Mouse (Mus musculus) midbrain, embryonic 14.5 days (tissue): ENCODE results near the gene Kdm2b. TPM values are rescaled to one million over a fixed set of nuclear protein-coding genes. Genes with fewer than 3 reads are reported as not detected.

Source experiments
- ATAC-seq: fragments of 200-750 bp; cut with Nextera tagmentation; 2 replicates; pipeline ENCODE4 v1.8.0; 2017; ENCODE audit warnings: moderate number of reproducible peaks, moderate library complexity; ENCODE audit not compliant: low FRiP score, low TSS enrichment
- DNase-seq: peaks from one replicate; pipeline ENCODE4 v3.0.0-alpha.2; 2015
- H3K27ac ChIP-seq: fragments of 300-500 bp; sonication (generic); replicated peaks from 2 replicates; pipeline ENCODE4 v1.5.1; 2014; ENCODE audit warnings: mild to moderate bottlenecking, low read depth, low read length, moderate library complexity
- H3K27me3 ChIP-seq: fragments of 300-500 bp; sonication (generic); 2 replicates; pipeline ENCODE4 v1.6.1; 2014; ENCODE audit warnings: low read length, control low read depth, mixed read lengths; ENCODE audit not compliant: control insufficient read depth, insufficient read depth
- H3K36me3 ChIP-seq: fragments of 300-500 bp; sonication (generic); 2 replicates; pipeline ENCODE4 v1.6.1; 2014; ENCODE audit warnings: low read length, control low read depth; ENCODE audit not compliant: control insufficient read depth, insufficient read depth
- H3K4me1 ChIP-seq: fragments of 300-500 bp; sonication (generic); 2 replicates; pipeline ENCODE4 v1.6.1; 2014; ENCODE audit warnings: mild to moderate bottlenecking, antibody characterized with exemption, low read length, control low read depth; ENCODE audit not compliant: control insufficient read depth, insufficient read depth
- H3K4me2 ChIP-seq: fragments of 300-500 bp; sonication (generic); 2 replicates; pipeline ENCODE4 v1.6.1; 2014; ENCODE audit warnings: mild to moderate bottlenecking, low read length, moderate library complexity
- H3K4me3 ChIP-seq: fragments of 300-500 bp; sonication (generic); replicated peaks from 2 replicates; pipeline ENCODE4 v1.5.1; 2014; ENCODE audit warnings: low read depth, low read length
- H3K9ac ChIP-seq: fragments of 300-500 bp; sonication (generic); replicated peaks from 2 replicates; pipeline ENCODE4 v1.6.1; 2014; ENCODE audit warnings: mild to moderate bottlenecking, low read length, moderate library complexity
- H3K9me3 ChIP-seq: fragments of 300-500 bp; sonication (generic); 2 replicates; pipeline ENCODE4 v1.6.1; 2016; ENCODE audit warnings: low read length, control low read depth, mixed read lengths; ENCODE audit not compliant: control insufficient read depth
- WGBS: fragments of 180-500 bp; shearing (Covaris S2); extraction: QIAGEN DNeasy Blood & Tissue Kit; methylation state at CpG from one replicate; pipeline ENCODE4 v1.1.7; 2014; 5-methylcytosine and 5-hydroxymethylcytosine counted together
- polyA plus RNA-seq: library from polyadenylated mRNA; unstranded; fragments of >200 nt; fragmentation: Nextera tagmentation; extraction: Ambion mirVana; gene quantifications from 2 replicates; pipeline ENCODE4 v1.2.1, GENCODE M21; 2014

Kdm2b gene
- polyA plus RNA-seq, 1 experiment from 2014 or later: 99.9 TPM

- no peak for ATAC-seq
- 88% methylated on average over 8 of the region's 8 CpGs for WGBS
- Histone ChIP-seq H3K4me1 (peaks cover 3% of the 10 kb centered on the region), H3K4me3 (no peak overlapping the region), H3K4me2 (no peak overlapping the region), H3K27ac (no peak overlapping the region), H3K36me3 (no peaks in the 10 kb centered on the region), H3K27me3 (no peaks in the 10 kb centered on the region), H3K9me3 (no peaks in the 10 kb centered on the region), H3K9ac (no peak overlapping the region)
- no peak for DNase-seq
These were observed 164.5 kb downstream of the Kdm2b start for GRCm38 (mm10) chr5:122825099-122825498.

GRCm38 (mm10) chr5:122824450-122824849 lies 165.2 kb downstream of the Kdm2b start:
- Histone ChIP-seq H3K9ac (no peak overlapping the region), H3K36me3 (peaks cover 2% of the 10 kb centered on the region), H3K4me3 (no peak overlapping the region), H3K27ac (no peak overlapping the region), H3K9me3 (no peaks in the 10 kb centered on the region), H3K27me3 (no peaks in the 10 kb centered on the region), H3K4me1 (peaks cover 10% of the 10 kb centered on the region), H3K4me2 (no peak overlapping the region)
- WGBS: 70% methylated on average over 6 of the region's 6 CpGs
- DNase-seq: no peak
- no peak for ATAC-seq

DNA sequence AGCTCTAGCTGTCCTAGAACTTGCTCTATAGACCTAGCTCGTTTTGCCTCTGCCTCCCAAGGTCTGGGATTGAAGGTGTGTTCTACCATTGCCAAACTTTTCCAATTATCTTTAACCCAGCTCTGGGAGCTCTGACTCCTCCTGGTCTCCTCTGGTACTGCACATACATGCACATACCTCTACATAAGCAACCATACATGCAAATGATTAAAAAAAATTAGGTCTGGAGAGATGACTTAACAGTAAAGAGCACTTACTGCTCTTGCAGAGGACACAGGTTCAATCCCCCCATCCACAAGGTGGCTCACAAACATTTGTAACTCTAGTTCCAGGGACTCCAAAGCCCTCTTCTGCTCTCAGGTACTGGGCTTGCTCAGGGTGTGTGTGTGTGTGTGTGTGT lies 165.6 kb downstream of the Kdm2b start:
- Histone ChIP-seq H3K4me2 (no peak overlapping the region), H3K9me3 (no peaks in the 10 kb centered on the region), H3K36me3 (peaks cover 5% of the 10 kb centered on the region), H3K4me1 (peaks cover 12% of the 10 kb centered on the region), H3K27ac (no peak overlapping the region), H3K4me3 (no peak overlapping the region), H3K9ac (no peak overlapping the region), H3K27me3 (no peaks in the 10 kb centered on the region)
- DNase-seq: no peak
- 68% methylated on average over 1 of the region's 1 CpGs for WGBS
- no peak for ATAC-seq

DNA sequence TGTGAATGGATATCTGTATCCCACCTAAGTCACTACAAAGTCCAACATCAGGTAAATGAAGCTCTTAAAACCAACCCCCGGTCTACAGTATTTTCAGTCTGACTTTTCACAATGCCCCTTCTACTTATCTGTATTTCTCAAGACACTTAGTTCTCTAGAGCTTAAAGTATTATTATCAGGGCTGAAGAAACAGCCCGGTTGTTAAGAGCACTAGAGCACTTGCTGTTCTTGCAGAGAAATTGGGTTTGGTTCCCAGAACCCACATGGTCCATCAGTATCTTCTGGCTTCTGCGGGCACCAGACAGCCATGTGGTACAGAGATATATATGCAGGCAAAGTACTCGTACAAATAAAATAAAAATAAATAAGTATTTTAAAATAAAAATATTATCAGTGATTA lies 167.2 kb downstream of the Kdm2b start:
- Histone ChIP-seq H3K4me3 (no peak overlapping the region), H3K36me3 (peaks cover 19% of the 10 kb centered on the region), H3K4me2 (no peak overlapping the region), H3K4me1 (peaks cover 12% of the 10 kb centered on the region), H3K27me3 (no peaks in the 10 kb centered on the region), H3K27ac (no peak overlapping the region), H3K9me3 (no peaks in the 10 kb centered on the region), H3K9ac (no peak overlapping the region)
- DNase-seq: no peak
- no peak for ATAC-seq
- 92% methylated on average over 4 of the region's 4 CpGs for WGBS

GRCm38 (mm10) chr5:122821524-122821885 lies 168.1 kb downstream of the Kdm2b start:
- Histone ChIP-seq H3K4me2 (peak overlapping the region; percentile 59), H3K9ac (peak overlapping the region; percentile 88; the same call in 1 of the 2 replicates), H3K9me3 (no peaks in the 10 kb centered on the region), H3K4me3 (peak overlapping the region; percentile 87), H3K4me1 (peaks cover 12% of the 10 kb centered on the region), H3K36me3 (peaks cover 28% of the 10 kb centered on the region), H3K27ac (peak overlapping the region; percentile 96), H3K27me3 (no peaks in the 10 kb centered on the region)
- WGBS: under 1% methylated on average over 10 of the region's 10 CpGs
- DNase-seq: no peak
- ATAC-seq: peak; percentile 73

DNA sequence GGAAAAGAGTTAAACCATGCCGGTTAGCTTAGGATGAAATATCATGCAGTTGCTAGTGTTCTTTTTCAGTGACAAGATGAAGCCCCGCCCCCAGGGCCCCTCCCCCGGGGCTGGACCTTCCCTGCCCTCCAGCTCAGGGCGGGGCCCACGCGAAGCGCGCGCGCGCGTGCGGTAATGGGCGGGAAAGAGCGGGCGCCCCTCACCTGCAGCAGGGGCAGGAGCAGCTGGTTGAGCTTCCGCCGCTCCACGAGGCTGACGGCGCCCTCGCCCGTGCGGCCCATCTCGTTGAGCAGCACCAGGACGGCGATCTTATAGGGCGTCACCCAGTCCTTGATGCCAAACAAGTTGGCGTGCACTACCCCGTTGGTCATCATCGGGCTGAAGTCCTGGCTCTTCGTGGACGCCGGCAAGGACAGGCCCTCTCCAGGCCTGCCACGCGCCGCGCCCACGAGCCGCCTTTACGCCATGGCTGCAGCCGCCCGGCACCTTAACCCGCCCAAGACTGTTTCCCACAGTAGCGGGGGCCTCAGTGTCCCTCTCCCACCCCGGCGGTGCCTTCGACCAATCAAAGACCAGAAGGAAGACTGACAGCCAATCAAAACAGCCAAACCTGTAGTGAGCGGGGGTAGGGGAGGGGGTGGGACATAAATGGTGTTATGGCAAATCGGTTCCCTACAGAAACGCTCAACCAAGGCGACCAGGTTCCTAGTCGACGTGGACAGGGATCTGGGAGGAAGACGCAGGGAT lies 168.7 kb downstream of the Kdm2b start, which contains the start of gene Anapc5:
Anapc5 (minus strand) TSS at position 563 of the 747 bp plus-strand sequence.
- ATAC-seq (peak; percentile 99), DNase-seq (peak; percentile 97)
- peak within 1 kb of the TSS; percentile 96 for H3K27ac ChIP-seq
- no peaks in the 10 kb centered on the region for H3K9me3 ChIP-seq
- peak within 1 kb of the TSS; percentile 88 for H3K9ac ChIP-seq
- H3K4me3 ChIP-seq: peak within 1 kb of the TSS; percentile 87
- peak within 1 kb of the TSS; percentile 59 for H3K4me2 ChIP-seq
- WGBS: under 1% methylated on average over 55 of the region's 55 CpGs
- H3K36me3 ChIP-seq: peaks cover 32% of the 10 kb centered on the region
- peaks cover 12% of the 10 kb centered on the region for H3K4me1 ChIP-seq
- H3K27me3 ChIP-seq: no peaks in the 10 kb centered on the region

Other genes with a start within 250 kb of the Kdm2b start
- 46.0 and 51.7 TPM in 2 replicates for gene Camkk2, start 210.4 kb downstream of the Kdm2b start, polyA plus RNA-seq
- gene Anapc5, start 168.5 kb downstream of the Kdm2b start, polyA plus RNA-seq: 445 and 535 TPM in 2 replicates
- gene Rnf34, start 139.8 kb downstream of the Kdm2b start, polyA plus RNA-seq: 41.2 and 62.7 TPM in 2 replicates
- 12.9 and 14.0 TPM in 2 replicates for gene Orai1, start 25.3 kb upstream of the Kdm2b start, polyA plus RNA-seq
- gene Morn3, start 57.2 kb upstream of the Kdm2b start, polyA plus RNA-seq: not detected in 2 replicates
- gene Tmem120b, start 78.6 kb upstream of the Kdm2b start, polyA plus RNA-seq: 12.7 and 13.1 TPM in 2 replicates
- gene Rhof, start 142.9 kb upstream of the Kdm2b start, polyA plus RNA-seq: 7.1 and 8.9 TPM in 2 replicates
- gene Setd1b, start 152.4 kb upstream of the Kdm2b start, polyA plus RNA-seq: 14.2 and 15.0 TPM in 2 replicates
- 51.3 and 61.2 TPM in 2 replicates for gene Psmd9, start 179.6 kb upstream of the Kdm2b start, polyA plus RNA-seq
- not detected in 2 replicates for gene Hpd, start 192.9 kb upstream of the Kdm2b start, polyA plus RNA-seq